Mouse (Mus musculus): Measurements from ENCODE around the gene Chac1. TPM values are rescaled to one million over a fixed set of nuclear protein-coding genes. Genes with fewer than 3 reads are reported as not detected.

Chac1 gene
- 7.4 and 8.4 TPM in 2 replicates for polyA plus RNA-seq (2012)

GRCm38 (mm10) chr2:119350555-119351486 lies at the start of gene Chac1:
Gene Chac1, plus strand, starts transcription at chr2:119351229.

GRCm38 (mm10) chr2:119325568-119326143 lies 25.4 kb upstream of the Chac1 start, which contains the start of gene Dll4:
Gene Dll4, plus strand, starts transcription at chr2:119325784.

Other genes starting within 250 kb of the Chac1 start
- gene Rad51, start 238.4 kb upstream of the Chac1 start, polyA plus RNA-seq (2012): 62.4 and 71.8 TPM in 2 replicates
- 19.1 and 34.0 TPM in 2 replicates for gene Rmdn3, start 194.2 kb upstream of the Chac1 start, polyA plus RNA-seq (2012)
- 2.9 and 4.2 TPM in 2 replicates for gene Gchfr, start 183.5 kb upstream of the Chac1 start, polyA plus RNA-seq (2012)
- gene Gm14137, start 176.7 kb upstream of the Chac1 start, polyA plus RNA-seq (2012): 0.19 and 0.37 TPM in 2 replicates
- gene Zfyve19, start 142.6 kb upstream of the Chac1 start, polyA plus RNA-seq (2012): 73.7 and 74.2 TPM in 2 replicates
- 31.7 and 37.9 TPM in 2 replicates for gene Dnajc17, start 142.4 kb upstream of the Chac1 start, polyA plus RNA-seq (2012)
- not detected in 2 replicates for gene Ppp1r14d, start 121.3 kb upstream of the Chac1 start, polyA plus RNA-seq (2012)
- gene Spint1, start 113.9 kb upstream of the Chac1 start, polyA plus RNA-seq (2012): 0.15 and 0.16 TPM in 2 replicates
- gene Rhov, start 80.0 kb upstream of the Chac1 start, polyA plus RNA-seq (2012): 1.7 and 1.9 TPM in 2 replicates
- gene Vps18, start 62.5 kb upstream of the Chac1 start, polyA plus RNA-seq (2012): 21.6 and 28.9 TPM in 2 replicates
- 0.42 and 0.61 TPM in 2 replicates for gene Dll4, start 25.4 kb upstream of the Chac1 start, polyA plus RNA-seq (2012)
- gene Ino80, start 126.5 kb downstream of the Chac1 start, polyA plus RNA-seq (2012): 6.8 and 8.1 TPM in 2 replicates
- gene Exd1, start 196.4 kb downstream of the Chac1 start, polyA plus RNA-seq (2012): 0.09 TPM in 1 of 2 replicates, not detected in the other
- gene Chp1, start 196.5 kb downstream of the Chac1 start, polyA plus RNA-seq (2012): 11.6 and 12.6 TPM in 2 replicates

Measured in megakaryocyte-erythroid progenitor cell, adult 5 weeks (primary cell).